Mouse (Mus musculus) limb, embryonic 12.5 days (tissue): ENCODE measurements around the gene Gm21970. TPM values are rescaled to one million over a fixed set of nuclear protein-coding genes. Genes with fewer than 3 reads are reported as not detected.

Experiments
- ATAC-seq: fragments of 200-750 bp; cut with Nextera tagmentation; 2 replicates; pipeline ENCODE4 v1.8.0; 2017; ENCODE audit warnings: low read depth, moderate TSS enrichment; ENCODE audit not compliant: insufficient number of reproducible peaks, insufficient read depth, low FRiP score, low TSS enrichment
- H3K27ac ChIP-seq: fragments of 300-500 bp; sonication (generic); 2 replicates; pipeline ENCODE4 v1.5.1; 2016; ENCODE audit warnings: mild to moderate bottlenecking, moderate library complexity
- H3K27me3 ChIP-seq: fragments of 300-500 bp; sonication (generic); 2 replicates; pipeline ENCODE4 v1.6.1; 2016; ENCODE audit warnings: mild to moderate bottlenecking, moderate library complexity
- H3K36me3 ChIP-seq: fragments of 300-500 bp; sonication (generic); 2 replicates; pipeline ENCODE4 v1.6.1; 2016; ENCODE audit warnings: mild to moderate bottlenecking, moderate library complexity
- H3K4me1 ChIP-seq: fragments of 300-500 bp; sonication (generic); replicated peaks from 2 replicates; pipeline ENCODE4 v1.6.1; 2016
- H3K4me2 ChIP-seq: fragments of 300-500 bp; sonication (generic); 2 replicates; pipeline ENCODE4 v1.6.1; 2016; ENCODE audit warnings: mild to moderate bottlenecking, moderate library complexity
- H3K4me3 ChIP-seq: fragments of 300-500 bp; sonication (generic); replicated peaks from 2 replicates; pipeline ENCODE4 v1.5.1; 2016; ENCODE audit warnings: mild to moderate bottlenecking
- H3K9ac ChIP-seq: fragments of 300-500 bp; sonication (generic); replicated peaks from 2 replicates; pipeline ENCODE4 v1.6.1; 2016; ENCODE audit warnings: mild to moderate bottlenecking, moderate library complexity
- H3K9me3 ChIP-seq: fragments of 300-500 bp; sonication (generic); 2 replicates; pipeline ENCODE4 v1.6.1; 2016; ENCODE audit warnings: mild to moderate bottlenecking, moderate library complexity
- WGBS: fragments of 180-500 bp; shearing (Covaris S2); methylation state at CpG from one replicate; pipeline ENCODE4 v1.1.7; 2016; 5-methylcytosine and 5-hydroxymethylcytosine counted together
- polyA plus RNA-seq: library from polyadenylated mRNA; unstranded; fragments of >200 nt; fragmentation: Nextera tagmentation; extraction: Ambion mirVana; gene quantifications from 2 replicates; pipeline ENCODE4 v1.2.1, GENCODE M21; 2016

The Gm21970 gene
- polyA plus RNA-seq, 1 experiment from 2014 or later: not detected

DNA sequence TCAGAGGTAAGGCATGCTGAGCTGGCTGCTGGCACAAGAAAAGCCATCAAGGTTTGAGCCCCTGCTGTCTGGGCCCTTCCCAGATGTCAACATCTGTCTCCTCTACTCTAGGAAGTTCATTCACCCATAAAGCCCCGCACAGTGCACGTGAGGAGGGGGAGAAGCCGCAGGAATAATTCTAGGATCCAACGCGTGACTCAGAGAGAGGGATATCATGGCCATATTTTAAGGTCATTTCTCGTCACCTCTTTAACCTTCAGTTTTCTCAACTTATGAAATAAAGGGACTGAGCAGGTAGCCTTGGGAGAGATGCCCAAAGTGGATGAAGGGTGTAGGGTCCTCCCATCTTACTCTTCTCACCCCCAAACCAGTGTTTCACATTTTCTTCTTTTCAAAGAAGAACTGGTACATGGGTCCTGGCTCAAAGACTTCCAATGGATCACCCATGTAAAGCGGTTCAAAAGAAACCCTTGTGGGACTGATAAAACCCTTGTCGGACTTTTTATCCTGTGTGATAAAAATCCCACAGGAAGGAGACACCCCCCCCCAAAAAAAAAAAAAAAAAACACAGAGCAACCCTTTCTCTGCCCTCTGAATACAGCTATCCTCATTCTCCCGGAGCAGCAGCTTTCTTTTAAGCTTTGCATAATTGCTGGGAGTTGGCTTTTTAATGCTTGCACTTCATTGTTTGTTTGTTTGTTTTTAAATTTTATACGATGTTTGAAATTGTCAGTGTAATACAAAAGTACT, 13.5 kb downstream of the Gm21970 start:
- Histone ChIP-seq H3K9me3 (no peaks in the 10 kb centered on the region), H3K27ac (no peak overlapping the region), H3K36me3 (peaks cover 20% of the 10 kb centered on the region), H3K4me1 (peaks cover 34% of the 10 kb centered on the region), H3K4me3 (no peak overlapping the region), H3K4me2 (no peak overlapping the region), H3K9ac (no peak overlapping the region), H3K27me3 (0 out of 2 replicates have a peak, but pooled peaks cover 3% of the 10 kb centered on the region)
- 81% methylated on average over 10 of the region's 10 CpGs for WGBS
- no peak for ATAC-seq

DNA sequence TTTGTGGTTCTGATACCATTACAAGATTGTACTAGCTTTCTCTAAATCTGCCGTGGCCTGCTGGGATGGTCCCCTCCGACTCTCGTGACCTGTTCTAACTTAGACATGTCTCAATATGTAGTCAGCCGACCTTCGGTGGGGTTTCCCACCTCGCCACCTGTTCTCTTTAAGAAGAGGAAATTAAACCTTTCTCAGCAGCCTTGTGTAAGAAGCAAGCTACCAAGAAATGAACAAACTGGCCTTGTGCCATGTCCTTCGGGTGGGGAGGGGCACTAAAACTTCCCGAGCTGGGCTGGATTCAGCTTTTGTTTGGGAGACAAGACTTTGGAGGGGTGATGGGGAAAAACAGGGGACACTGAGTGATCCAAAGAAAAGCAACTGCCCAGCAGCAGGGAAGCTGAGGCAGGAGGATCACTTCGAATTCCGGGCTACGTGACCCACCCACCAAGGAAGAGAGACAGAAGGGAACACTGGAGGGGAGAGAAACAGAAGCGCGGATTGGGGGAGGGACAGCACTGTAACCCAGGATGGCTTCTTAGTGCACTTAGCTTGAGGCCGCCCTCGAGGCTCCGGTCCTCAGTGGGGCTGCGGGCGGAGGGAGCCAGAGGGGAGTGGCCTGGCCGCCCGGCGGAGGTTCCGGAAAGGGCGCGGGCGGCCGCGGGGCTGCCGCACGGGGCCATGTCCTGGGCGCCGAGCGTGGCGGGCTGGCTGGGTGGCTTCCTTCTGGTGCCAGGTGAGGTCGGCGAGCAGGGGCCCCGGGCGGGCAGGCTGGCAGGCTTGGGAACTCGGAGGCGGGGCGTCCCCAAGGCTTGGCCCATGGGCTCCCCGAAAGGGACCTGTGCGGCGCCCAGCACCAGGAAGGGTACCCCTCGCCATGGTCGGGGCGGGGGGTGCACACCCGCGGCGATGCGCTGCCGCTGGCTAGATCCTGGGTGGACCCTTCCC, 14.4 kb downstream of the Gm21970 start, which contains the start of gene Il10rb:
Gene Il10rb, plus strand, starts transcription at position 525 of the 945 bp plus-strand sequence.
- Histone ChIP-seq H3K27ac (peak within 1 kb of the TSS; percentile 70), H3K27me3 (0 out of 2 replicates have a peak, but pooled peaks cover 3% of the 10 kb centered on the region)
- WGBS: 5% methylated on average over 49 of the region's 51 CpGs

DNA sequence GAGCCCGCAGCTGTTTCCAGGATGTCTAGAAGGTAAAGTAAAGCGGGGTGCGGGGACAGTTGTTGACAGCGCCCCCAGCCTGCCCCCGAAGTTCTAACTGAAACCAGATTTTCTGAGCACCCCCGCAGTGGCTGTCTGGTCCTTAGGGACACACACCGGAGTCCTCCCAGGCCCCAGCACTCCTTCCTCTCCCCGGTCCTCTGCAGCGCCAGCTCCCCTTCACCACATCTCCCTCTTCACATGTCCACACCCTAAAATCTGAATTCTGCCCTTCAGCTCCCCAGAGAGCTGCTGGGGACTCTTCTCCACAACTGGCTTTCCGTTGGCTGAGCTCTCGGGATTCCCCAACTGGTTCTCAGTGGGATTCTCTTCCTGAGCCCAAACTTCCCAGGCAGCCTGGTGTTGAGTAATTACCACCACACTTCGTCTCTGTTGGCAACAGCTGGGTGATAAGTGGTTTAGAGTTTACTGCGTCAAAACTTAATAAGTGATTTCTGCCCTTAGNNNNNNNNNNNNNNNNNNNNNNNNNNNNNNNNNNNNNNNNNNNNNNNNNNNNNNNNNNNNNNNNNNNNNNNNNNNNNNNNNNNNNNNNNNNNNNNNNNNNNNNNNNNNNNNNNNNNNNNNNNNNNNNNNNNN, 15.2 kb downstream of the Gm21970 start:
- Histone ChIP-seq H3K9ac (peak overlapping the region; percentile 80), H3K27ac (peak overlapping the region; percentile 70; the same call in 1 of the 2 replicates), H3K36me3 (peaks cover 18% of the 10 kb centered on the region), H3K9me3 (no peaks in the 10 kb centered on the region), H3K4me3 (peak overlapping the region; percentile 72), H3K27me3 (0 out of 2 replicates have a peak, but pooled peaks cover 3% of the 10 kb centered on the region), H3K4me1 (peaks cover 22% of the 10 kb centered on the region), H3K4me2 (peak overlapping the region; percentile 96)
- 0% methylated on average over 13 of the region's 13 CpGs for WGBS
- ATAC-seq: 0 out of 2 replicates have a peak, but pooled peaks have one; percentile 8

More for the DNA sequence above, 14.4 kb downstream of the Gm21970 start, which contains the start of gene Il10rb:
- Histone ChIP-seq H3K4me3 (peak within 1 kb of the TSS; percentile 72), H3K36me3 (peaks cover 18% of the 10 kb centered on the region), H3K4me2 (peak within 1 kb of the TSS; percentile 96), H3K9ac (peak within 1 kb of the TSS; percentile 80), H3K9me3 (no peaks in the 10 kb centered on the region), H3K4me1 (peaks cover 30% of the 10 kb centered on the region)
- ATAC-seq: peak; percentile 24; the same call in 1 of the 2 replicates

DNA sequence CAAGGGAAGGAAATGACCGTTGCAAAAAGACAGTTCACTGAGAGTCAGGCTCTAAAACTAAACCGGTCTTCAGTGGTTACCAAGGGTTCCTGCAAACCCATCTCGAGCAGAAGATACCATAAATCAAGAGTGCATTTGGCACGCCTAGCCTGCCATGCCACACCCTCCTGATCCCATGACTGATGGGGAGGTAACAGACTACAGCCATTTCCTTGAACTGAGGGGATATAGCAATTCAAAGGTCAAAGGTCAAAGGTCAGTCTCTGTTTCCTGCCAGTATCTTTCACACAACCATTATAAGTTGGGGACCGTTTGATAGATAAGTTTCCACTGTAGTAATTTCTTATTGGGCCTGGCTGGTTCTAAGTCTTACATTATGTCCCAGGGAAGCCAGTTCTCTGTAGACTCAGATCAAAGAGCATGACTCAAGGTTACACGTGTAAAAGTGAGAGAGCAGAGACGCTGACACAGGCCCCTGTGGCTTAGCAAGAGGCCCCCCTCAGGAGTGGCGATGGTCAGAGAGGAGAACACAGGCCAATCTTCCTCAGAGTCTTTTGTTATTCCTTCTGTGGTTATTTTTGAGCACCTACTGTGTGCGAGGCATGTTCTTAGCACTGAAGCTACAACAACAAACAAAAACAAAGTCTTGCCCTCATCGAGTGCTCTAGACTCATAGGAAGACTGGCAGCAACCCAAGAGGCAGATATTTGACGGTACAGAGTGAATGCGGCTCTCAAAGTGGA, 21.8 kb downstream of the Gm21970 start:
- 0 out of 2 replicates have a peak, but pooled peaks cover 3% of the 10 kb centered on the region for H3K27me3 ChIP-seq
- H3K4me1 ChIP-seq: 0 out of 2 replicates have a peak, but pooled peaks cover 3% of the 10 kb centered on the region
- 48% methylated on average over 12 of the region's 12 CpGs for WGBS
- peaks cover 12% of the 10 kb centered on the region for H3K36me3 ChIP-seq
- no peak overlapping the region for H3K27ac ChIP-seq
- H3K9me3 ChIP-seq: no peaks in the 10 kb centered on the region
- no peak overlapping the region for H3K9ac ChIP-seq
- H3K4me3 ChIP-seq: no peak overlapping the region
- H3K4me2 ChIP-seq: no peak overlapping the region
- no peak for ATAC-seq

DNA sequence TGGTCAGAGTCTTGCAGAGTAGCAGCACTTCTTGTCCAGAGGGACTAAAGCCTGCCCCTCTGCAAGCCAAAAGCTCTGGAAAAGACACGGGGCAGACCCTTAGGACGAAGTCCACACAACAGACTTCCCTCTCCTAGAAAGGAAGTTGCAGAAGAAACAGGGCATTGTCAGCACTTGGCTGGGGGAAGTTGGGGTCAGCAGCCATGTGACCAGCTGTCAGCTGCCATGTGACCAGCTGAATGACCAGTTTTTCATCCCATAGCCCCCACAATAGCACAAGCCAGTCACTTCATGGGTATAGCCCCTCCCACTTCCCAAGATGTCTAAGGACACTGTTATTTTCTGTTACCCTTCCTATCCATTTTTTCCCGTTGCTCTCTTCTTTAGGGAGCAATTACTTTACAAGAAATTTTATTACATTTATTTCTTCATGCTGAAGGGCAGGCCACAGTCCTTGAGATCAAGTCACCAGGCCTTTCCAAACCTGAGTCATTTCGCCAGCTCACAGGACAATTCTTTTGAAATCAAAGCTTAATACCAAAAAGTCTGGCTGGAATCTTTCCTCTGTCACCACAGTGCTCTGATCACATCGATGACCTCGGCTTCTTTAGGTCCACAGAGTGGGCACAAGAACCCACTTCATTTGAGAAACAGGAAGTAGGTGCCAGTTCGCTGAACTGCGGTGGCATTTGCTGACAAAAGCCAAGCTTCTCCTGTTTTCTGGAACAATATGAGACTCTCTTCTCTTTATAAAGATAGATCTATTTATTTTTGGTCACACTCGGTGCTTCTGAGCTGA, 24.1 kb downstream of the Gm21970 start:
- H3K4me3 ChIP-seq: no peak overlapping the region
- no peak overlapping the region for H3K9ac ChIP-seq
- WGBS: 87% methylated on average over 9 of the region's 9 CpGs

DNA sequence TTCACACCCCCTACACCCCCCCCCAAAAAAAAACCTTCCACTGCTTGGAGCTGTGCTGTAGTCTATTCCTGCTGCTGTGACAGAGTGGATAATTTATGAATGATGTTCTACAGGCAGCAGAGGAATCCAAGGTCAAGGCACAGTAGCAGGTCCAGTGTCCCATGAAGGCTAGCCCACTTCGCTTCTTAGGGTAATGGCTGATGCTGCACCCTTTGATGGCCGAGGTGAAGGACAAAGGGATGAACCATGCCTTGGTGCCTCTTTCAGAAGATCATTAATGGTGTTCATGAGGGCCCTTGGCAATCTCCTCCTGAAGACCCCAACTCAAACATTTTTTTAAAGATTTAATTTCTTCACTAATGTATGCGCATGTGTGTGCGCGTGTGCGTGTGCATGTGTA, 24.8 kb downstream of the Gm21970 start:
- H3K4me1 ChIP-seq: no peaks in the 10 kb centered on the region
- H3K4me3 ChIP-seq: no peak overlapping the region
- no peaks in the 10 kb centered on the region for H3K9me3 ChIP-seq
- H3K4me2 ChIP-seq: no peak overlapping the region
- ATAC-seq: no peak
- 95% methylated on average over 6 of the region's 6 CpGs for WGBS
- no peaks in the 10 kb centered on the region for H3K27me3 ChIP-seq
- H3K27ac ChIP-seq: no peak overlapping the region
- H3K9ac ChIP-seq: no peak overlapping the region
- H3K36me3 ChIP-seq: peaks cover 19% of the 10 kb centered on the region

More for the DNA sequence above, 24.1 kb downstream of the Gm21970 start:
- Histone ChIP-seq H3K27me3 (no peaks in the 10 kb centered on the region), H3K27ac (no peak overlapping the region), H3K9me3 (no peaks in the 10 kb centered on the region), H3K4me1 (0 out of 2 replicates have a peak, but pooled peaks cover 2% of the 10 kb centered on the region), H3K36me3 (peaks cover 15% of the 10 kb centered on the region), H3K4me2 (no peak overlapping the region)
- ATAC-seq: no peak

DNA sequence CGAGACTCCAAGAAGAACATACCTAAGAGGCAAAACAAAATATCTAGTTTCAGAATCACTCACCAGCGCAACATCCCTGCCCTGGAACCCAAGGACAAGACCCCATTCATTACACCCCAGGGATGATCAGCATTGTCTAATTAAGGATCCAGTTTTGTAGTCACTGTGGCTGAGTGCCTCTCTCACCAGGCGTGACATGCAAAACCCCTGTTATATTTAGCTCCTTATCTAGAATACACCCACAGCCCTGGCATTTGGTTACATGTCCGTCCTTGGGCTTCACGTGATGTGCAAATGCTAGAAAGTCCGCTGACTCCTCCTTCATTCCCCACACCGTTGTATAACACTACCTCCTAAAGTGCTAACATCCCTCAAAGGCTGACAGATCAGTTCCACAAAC, 25.4 kb downstream of the Gm21970 start:
- H3K9me3 ChIP-seq: no peaks in the 10 kb centered on the region
- peaks cover 19% of the 10 kb centered on the region for H3K36me3 ChIP-seq
- no peak overlapping the region for H3K4me2 ChIP-seq
- H3K27me3 ChIP-seq: no peaks in the 10 kb centered on the region
- H3K4me1 ChIP-seq: no peaks in the 10 kb centered on the region
- 85% methylated on average over 7 of the region's 7 CpGs for WGBS
- no peak overlapping the region for H3K4me3 ChIP-seq
- H3K27ac ChIP-seq: no peak overlapping the region
- ATAC-seq: no peak
- no peak overlapping the region for H3K9ac ChIP-seq

DNA sequence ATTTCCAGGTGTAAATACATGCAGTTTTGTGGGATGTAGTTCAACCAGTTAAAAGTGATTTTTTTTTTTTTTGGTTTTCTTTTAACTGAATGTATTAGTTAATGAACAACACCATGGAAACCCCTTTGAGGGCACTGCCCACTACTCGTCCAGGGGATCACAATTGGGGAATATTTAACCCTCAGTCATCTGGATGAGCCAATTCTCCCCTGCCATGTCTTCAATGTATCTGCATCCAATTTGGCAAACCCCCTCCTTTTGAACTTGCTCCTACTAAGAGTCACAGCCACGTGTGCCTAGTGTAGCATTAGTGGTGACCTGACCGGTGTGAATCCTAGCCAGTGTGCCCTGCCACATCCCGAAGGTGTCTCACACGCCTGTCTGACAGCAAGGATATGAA, 27.0 kb downstream of the Gm21970 start:
- Histone ChIP-seq H3K4me1 (no peaks in the 10 kb centered on the region), H3K27ac (no peak overlapping the region), H3K36me3 (peaks cover 17% of the 10 kb centered on the region), H3K27me3 (no peaks in the 10 kb centered on the region), H3K9me3 (no peaks in the 10 kb centered on the region), H3K4me2 (no peak overlapping the region), H3K9ac (no peak overlapping the region), H3K4me3 (no peak overlapping the region)
- WGBS: 71% methylated on average over 5 of the region's 5 CpGs
- no peak for ATAC-seq

DNA sequence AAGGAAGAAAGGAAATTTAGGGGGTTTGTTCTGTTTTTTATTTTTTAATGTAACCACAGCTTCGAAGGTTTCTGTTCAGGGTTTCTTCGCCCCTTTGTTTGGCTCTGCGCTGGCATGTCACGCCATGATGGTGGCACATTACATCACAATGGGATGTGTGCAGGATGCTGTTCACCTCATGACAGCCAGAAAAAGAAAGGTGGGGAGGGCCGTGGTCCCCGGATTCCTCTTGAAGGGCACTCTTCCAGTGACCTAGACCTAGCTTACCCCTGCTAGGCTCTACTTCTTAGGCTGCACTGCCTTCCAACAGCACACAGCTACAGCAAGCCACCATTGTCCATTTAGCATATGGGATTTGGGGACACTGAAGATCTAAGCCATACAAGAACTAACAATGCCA, 34.3 kb downstream of the Gm21970 start:
- ATAC-seq: no peak
- WGBS: 94% methylated on average over 6 of the region's 6 CpGs
- no peaks in the 10 kb centered on the region for H3K27me3 ChIP-seq

More for the DNA sequence above, 34.3 kb downstream of the Gm21970 start:
- no peak overlapping the region for H3K27ac ChIP-seq
- H3K4me3 ChIP-seq: no peak overlapping the region
- no peaks in the 10 kb centered on the region; the same call in 1 of the 2 replicates for H3K4me1 ChIP-seq
- no peak overlapping the region for H3K9ac ChIP-seq
- H3K36me3 ChIP-seq: peaks cover 6% of the 10 kb centered on the region; the same call in 1 of the 2 replicates
- H3K9me3 ChIP-seq: no peaks in the 10 kb centered on the region
- H3K4me2 ChIP-seq: no peak overlapping the region
